Mouse (Mus musculus): ENCODE data around the gene Pla2g5. TPM values are rescaled to one million over a fixed set of nuclear protein-coding genes. Genes with fewer than 3 reads are reported as not detected.
"Not testable (repeated sequence)": the region's sequence is repeated elsewhere in the genome, so short reads cannot be mapped to it uniquely, and the experiment has no call there.

The Pla2g5 gene
- polyA plus RNA-seq (2012; ENCODE audit: insufficient read depth, low replicate concordance), result not detected in 2 replicates

DNA sequence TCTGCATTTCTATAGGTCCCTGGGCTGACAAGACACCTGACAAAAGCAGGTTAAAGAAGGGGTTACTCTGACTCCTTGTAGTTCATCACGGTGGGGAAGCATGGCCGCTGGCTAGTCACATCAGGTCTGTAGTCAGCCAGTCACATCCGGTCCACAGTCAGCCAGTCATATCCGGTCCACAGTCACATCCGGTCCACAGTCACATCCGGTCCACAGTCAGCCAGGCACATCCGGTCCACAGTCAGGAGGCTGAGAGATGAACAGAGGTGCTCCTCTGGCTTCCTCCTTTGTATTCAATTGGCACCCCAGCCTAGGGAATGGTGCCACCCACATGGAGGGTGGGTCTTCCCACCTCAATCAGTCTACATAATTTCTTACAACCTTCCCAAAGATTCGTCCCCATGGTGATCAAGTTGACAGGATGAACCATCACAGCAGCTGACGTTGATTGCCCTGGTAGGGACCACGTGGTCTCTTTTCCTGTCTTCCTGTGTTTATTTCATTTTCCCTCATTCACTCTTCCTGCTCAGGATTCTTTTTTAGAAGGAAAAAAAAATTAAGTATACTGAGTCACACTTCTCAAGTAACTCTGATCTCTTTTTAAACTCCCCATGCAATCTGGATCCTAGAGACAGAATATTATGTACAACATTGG lies at the start of gene Pla2g5:
Pla2g5 (minus strand) TSS at position 139 of the 655 bp plus-strand sequence.
- Histone ChIP-seq H3K27me3 (replicated peaks) (peaks cover 74% of the 10 kb centered on the region), H3K4me3 (replicated peaks) (peak within 1 kb of the TSS; percentile 59)

DNA sequence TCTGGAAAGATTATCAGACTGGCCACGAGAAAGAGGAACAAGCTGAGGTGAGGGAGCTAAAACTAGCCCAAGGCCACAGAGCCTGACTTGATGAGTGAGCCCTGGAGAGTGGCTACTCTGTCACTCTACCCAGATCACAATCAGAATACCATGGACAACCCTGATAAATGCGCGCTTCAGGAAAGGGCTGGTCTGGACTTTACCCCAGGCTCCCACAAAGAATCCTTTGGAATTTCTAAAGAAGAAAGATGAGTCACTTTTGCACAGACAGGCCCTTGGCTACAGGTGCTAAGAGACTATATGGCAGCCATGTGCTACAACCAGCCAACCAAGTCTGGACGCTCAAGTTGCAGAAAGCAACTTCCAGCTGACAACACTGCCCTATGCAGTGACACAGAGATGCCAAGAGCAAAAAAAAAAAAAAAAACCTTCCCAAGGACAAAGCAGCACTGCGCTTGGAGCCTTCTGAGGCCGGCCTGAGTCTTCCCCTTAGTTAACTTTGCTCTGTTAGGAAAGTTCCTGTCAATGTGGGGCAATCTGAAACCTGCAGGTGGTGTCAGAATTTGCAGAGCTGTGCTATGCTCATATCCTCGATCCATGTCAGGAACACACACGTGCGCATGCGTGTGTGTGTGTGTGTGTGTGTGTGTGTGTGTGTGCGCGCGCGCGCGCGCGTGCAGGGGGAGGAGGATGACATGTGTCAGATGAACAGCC lies 42.5 kb upstream of the Pla2g5 start:
- H3K36me3 ChIP-seq (replicated peaks; ENCODE audit: low read length), result peaks cover 83% of the 10 kb centered on the region
- no peaks in the 10 kb centered on the region for H3K27me3 ChIP-seq (replicated peaks)
- H3K4me1 ChIP-seq, result peaks cover 3% of the 10 kb centered on the region; the same call in 1 of the 2 replicates
- TF ChIP-seq FLI1 (IDR thresholded peaks at IDR 0.05; ENCODE audit: low read length), result no peak
- no peak for TF ChIP-seq GATA1 (IDR thresholded peaks at IDR 0.05; ENCODE audit: borderline replicate concordance, low read length)
- no peak overlapping the region for H3K4me3 ChIP-seq (replicated peaks)
- H3K9me3 ChIP-seq, result no peaks in the 10 kb centered on the region

More for the DNA sequence above, at the start of gene Pla2g5:
- peaks cover 24% of the 10 kb centered on the region for H3K4me1 ChIP-seq
- H3K9me3 ChIP-seq, result peaks cover 14% of the 10 kb centered on the region; the same call in 1 of the 2 replicates
- H3K36me3 ChIP-seq (replicated peaks; ENCODE audit: low read length), result no peaks in the 10 kb centered on the region
- TF ChIP-seq GATA1 (IDR thresholded peaks at IDR 0.05; ENCODE audit: borderline replicate concordance, low read length), result no peak
- peak; percentile 68; the same call in 1 of the 2 replicates for TF ChIP-seq FLI1 (IDR thresholded peaks at IDR 0.05; ENCODE audit: low read length)

DNA sequence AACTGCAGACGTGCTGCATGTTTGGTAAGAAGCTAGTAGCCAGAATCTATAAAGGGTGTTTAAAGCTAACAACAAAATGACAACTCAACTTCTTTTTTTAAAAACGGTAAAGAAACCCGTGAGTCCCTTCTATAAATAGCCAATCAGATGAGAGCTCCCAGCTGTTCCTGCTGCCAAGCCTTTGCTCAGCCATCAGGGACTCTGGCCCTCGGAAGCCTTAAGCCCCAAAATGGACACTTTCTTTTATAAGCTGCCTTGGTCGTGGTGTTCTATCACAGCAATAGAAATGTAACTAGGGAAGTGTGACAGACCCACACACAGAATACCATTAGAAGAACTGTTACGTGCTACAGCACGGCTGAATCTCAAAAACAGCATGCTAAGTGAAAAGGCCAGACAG lies 36.1 kb upstream of the Pla2g5 start:
- no peaks in the 10 kb centered on the region for H3K27me3 ChIP-seq (replicated peaks)
- peaks cover 88% of the 10 kb centered on the region for H3K36me3 ChIP-seq (replicated peaks; ENCODE audit: low read length)
- H3K4me3 ChIP-seq (replicated peaks), result no peak overlapping the region
- TF ChIP-seq GATA1 (IDR thresholded peaks at IDR 0.05; ENCODE audit: borderline replicate concordance, low read length), result no peak
- no peak for TF ChIP-seq FLI1 (IDR thresholded peaks at IDR 0.05; ENCODE audit: low read length)
- no peaks in the 10 kb centered on the region for H3K4me1 ChIP-seq
- no peaks in the 10 kb centered on the region for H3K9me3 ChIP-seq

DNA sequence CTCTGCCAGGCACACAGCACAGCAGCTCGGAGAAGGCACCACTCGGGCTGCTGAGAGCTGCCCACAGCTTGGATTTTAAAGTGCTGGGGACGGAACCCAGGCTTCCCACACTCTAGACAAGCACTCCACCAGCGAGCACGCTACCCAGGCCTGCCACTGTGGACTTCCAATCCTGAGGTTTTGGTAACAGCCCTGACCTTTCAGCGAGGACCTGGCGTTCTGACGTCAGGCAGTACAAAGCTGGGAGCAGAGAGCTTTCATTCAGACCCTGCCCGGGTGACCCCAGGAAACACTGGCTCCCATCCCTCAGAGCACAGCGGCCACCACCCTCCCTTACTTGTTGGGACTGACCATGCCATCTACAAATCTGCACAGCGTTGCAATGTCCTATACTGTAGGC lies 30.5 kb upstream of the Pla2g5 start:
- H3K27me3 ChIP-seq (replicated peaks), result peaks cover 11% of the 10 kb centered on the region
- not testable (repeated sequence) for H3K4me1 ChIP-seq; H3K9me3 ChIP-seq; H3K4me3 ChIP-seq (replicated peaks)
- peaks cover 46% of the 10 kb centered on the region for H3K36me3 ChIP-seq (replicated peaks; ENCODE audit: low read length)

DNA sequence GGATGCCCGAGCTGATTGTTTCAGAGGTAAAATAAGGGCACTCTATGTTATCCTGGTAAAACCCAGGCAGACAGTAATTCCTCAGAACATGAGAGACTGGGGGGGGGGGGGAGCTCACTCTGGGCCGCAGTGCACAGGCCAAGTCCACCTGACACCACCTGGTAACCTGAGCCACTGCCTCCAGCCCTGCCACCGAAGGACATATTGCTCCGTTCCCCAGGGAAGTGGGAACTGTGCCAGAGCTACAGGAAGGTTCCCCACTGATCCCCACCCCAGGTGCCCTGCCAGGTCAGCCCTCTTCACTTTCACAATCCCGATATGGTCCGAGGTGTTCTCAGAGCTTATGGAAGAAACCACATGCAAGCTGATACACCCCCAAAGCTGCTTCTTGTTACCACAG lies 29.4 kb upstream of the Pla2g5 start:
- Histone ChIP-seq H3K9me3 (no peaks in the 10 kb centered on the region), H3K27me3 (replicated peaks) (peaks cover 19% of the 10 kb centered on the region), H3K4me1 (no peaks in the 10 kb centered on the region), H3K4me3 (replicated peaks) (no peak overlapping the region), H3K36me3 (replicated peaks; ENCODE audit: low read length) (peaks cover 34% of the 10 kb centered on the region)
- TF ChIP-seq FLI1 (IDR thresholded peaks at IDR 0.05; ENCODE audit: low read length) (no peak), GATA1 (IDR thresholded peaks at IDR 0.05; ENCODE audit: borderline replicate concordance, low read length) (no peak)

DNA sequence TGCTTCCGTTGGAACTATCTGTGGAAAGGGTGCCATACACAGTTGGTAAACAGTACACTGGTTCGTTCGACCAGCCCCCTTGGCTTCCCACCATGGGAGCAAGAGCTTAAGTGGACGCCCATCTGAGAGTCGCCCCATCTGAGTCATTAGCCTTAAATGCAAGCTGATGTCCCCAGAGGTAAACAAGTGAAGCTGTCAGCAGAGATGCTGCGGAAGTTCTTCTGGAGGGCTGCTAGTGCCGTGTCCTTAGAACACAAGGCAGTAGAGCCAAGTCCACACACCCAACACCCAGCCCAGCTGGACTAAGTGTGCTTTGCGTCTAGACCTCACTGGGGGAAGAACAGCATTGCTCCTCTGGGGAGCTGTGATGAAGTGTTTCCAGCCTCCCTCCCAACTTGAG lies 26.4 kb upstream of the Pla2g5 start:
- TF ChIP-seq GATA1 (IDR thresholded peaks at IDR 0.05; ENCODE audit: borderline replicate concordance, low read length) (no peak), FLI1 (IDR thresholded peaks at IDR 0.05; ENCODE audit: low read length) (no peak)
- H3K4me1 ChIP-seq, result no peaks in the 10 kb centered on the region
- peaks cover 5% of the 10 kb centered on the region for H3K36me3 ChIP-seq (replicated peaks; ENCODE audit: low read length)
- H3K9me3 ChIP-seq, result no peaks in the 10 kb centered on the region
- H3K27me3 ChIP-seq (replicated peaks), result peaks cover 37% of the 10 kb centered on the region
- no peak overlapping the region for H3K4me3 ChIP-seq (replicated peaks)

DNA sequence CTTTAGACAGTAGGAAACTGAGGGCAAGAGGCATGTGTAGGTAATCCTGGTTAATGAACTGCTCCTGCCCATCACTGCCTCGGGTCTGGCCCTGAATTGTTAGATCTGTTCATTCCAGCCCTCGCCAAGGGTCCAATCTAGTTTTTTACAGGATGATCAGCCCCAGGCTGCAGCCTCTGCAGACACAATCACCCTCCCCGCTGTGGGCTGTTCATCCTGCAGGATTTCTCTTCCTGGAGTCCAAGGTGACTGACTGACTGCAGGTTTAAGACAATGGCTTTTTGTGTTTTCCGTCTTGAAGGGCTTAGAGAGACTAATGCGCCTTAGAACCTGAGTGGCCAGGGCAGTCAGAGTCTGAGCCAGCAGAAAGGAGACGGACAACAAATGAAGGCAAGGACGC lies 25.9 kb upstream of the Pla2g5 start:
- TF ChIP-seq GATA1 (IDR thresholded peaks at IDR 0.05; ENCODE audit: borderline replicate concordance, low read length) (no peak), FLI1 (IDR thresholded peaks at IDR 0.05; ENCODE audit: low read length) (no peak)
- Histone ChIP-seq H3K9me3 (no peaks in the 10 kb centered on the region), H3K36me3 (replicated peaks; ENCODE audit: low read length) (peaks cover under 1% of the 10 kb centered on the region), H3K27me3 (replicated peaks) (peaks cover 37% of the 10 kb centered on the region), H3K4me1 (no peaks in the 10 kb centered on the region; the same call in 1 of the 2 replicates), H3K4me3 (replicated peaks) (no peak overlapping the region)

DNA sequence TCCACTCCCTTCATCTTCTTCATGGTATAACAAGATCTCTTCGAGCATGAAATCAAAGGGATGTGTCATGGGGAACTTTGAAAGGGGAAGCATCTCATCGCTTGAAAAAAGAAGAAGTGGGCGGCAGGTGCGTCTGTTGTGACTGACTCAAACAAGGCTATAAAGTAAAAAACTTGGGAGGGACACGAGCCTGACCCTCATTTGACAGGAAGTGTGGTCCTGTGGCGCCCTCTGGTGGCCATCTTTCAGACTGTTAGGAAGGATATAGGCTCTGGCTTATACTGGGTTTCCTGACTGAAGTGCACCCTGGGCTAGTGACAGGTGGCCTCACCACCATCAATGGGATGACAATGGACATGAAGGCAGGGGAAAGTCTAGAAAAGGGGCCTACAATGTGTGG lies 21.0 kb upstream of the Pla2g5 start:
- peaks cover 72% of the 10 kb centered on the region for H3K27me3 ChIP-seq (replicated peaks)
- no peak overlapping the region for H3K4me3 ChIP-seq (replicated peaks)
- H3K36me3 ChIP-seq (replicated peaks; ENCODE audit: low read length), result no peaks in the 10 kb centered on the region
- peaks cover 5% of the 10 kb centered on the region; the same call in 1 of the 2 replicates for H3K4me1 ChIP-seq
- no peaks in the 10 kb centered on the region for H3K9me3 ChIP-seq
- no peak for TF ChIP-seq FLI1 (IDR thresholded peaks at IDR 0.05; ENCODE audit: low read length)
- TF ChIP-seq GATA1 (IDR thresholded peaks at IDR 0.05; ENCODE audit: borderline replicate concordance, low read length), result no peak

DNA sequence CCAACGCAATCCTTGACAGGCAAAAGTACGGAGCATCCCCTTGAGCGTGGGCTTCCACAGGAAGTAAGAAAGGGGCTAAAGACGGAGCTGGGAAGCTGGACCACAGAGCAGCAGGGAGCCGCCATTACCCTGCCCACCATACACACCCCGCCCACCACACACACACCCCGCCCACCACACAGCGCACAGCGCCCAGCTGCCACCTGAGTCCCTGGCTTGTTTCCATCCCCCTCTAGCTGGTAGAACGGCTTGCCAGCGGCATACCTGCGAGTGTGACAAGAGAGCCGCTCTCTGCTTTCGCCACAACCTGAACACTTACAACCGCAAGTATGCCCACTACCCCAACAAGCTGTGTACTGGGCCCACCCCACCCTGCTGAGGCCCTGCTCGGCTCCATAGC lies 18.9 kb upstream of the Pla2g5 start:
- TF ChIP-seq GATA1 (IDR thresholded peaks at IDR 0.05; ENCODE audit: borderline replicate concordance, low read length), result no peak
- no peak for TF ChIP-seq FLI1 (IDR thresholded peaks at IDR 0.05; ENCODE audit: low read length)
- peaks cover 5% of the 10 kb centered on the region; the same call in 1 of the 2 replicates for H3K4me1 ChIP-seq
- H3K27me3 ChIP-seq (replicated peaks), result peaks cover 73% of the 10 kb centered on the region
- H3K4me3 ChIP-seq (replicated peaks), result no peak overlapping the region
- H3K36me3 ChIP-seq (replicated peaks; ENCODE audit: low read length), result no peaks in the 10 kb centered on the region
- H3K9me3 ChIP-seq, result no peaks in the 10 kb centered on the region

Data from megakaryocyte, embryonic 14.5 days (primary cell).